Mouse (Mus musculus): ENCODE measurements around the gene Crlf1. TPM values are rescaled to one million over a fixed set of nuclear protein-coding genes. Genes with fewer than 3 reads are reported as not detected.

Crlf1 gene
- 7.0 and 8.6 TPM in 2 replicates for polyA plus RNA-seq (2015; fragmentation: Nextera tagmentation; extraction: Ambion mirVana)

DNA sequence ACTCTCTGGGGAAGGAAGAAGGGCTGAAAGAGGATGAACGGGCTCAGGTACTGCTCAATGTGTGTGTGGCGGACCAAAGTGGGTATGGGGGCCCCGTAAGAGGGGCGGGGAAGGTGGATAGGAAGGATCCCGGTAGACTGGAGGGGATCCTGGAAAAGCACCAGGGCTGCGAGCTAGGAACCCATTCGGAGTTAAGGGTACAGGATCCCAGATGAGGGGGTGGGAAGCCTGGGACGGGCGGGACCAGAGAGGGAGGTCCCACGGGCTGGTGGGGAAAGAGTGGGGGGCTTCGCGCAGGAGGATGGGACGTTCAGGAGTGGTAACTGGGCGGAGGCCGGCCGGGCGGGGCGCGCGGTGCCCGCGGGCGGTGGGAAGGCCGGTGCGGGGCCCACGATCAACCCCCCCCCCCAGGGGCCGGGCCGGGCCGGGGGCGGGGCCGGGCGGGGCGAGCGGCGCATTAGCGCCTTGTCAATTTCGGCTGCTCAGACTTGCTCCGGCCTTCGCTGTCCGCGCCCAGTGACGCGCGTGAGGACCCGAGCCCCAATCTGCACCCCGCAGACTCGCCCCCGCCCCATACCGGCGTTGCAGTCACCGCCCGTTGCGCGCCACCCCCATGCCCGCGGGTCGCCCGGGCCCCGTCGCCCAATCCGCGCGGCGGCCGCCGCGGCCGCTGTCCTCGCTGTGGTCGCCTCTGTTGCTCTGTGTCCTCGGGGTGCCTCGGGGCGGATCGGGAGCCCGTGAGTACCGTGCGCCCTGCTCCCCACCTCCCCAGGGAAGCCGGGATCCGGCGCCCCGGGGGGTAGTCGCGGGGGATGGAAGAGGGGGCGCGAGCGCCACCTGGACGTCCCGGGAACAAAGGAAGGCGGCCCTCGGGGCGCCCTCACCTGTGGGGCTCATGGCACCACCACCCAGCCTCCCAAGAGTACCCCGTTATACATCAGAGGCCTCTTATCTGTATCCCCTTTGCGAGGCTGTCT lies at the start of gene Crlf1:
TSS of gene Crlf1 (plus strand) at position 495 of the 977 bp plus-strand sequence.
- H3K4me2 ChIP-seq, result peak within 1 kb of the TSS; percentile 76
- peak within 1 kb of the TSS; percentile 37 for H3K4me3 ChIP-seq
- H3K9me3 ChIP-seq, result no peaks in the 10 kb centered on the region
- H3K36me3 ChIP-seq, result no peaks in the 10 kb centered on the region
- H3K27me3 ChIP-seq, result peaks cover 98% of the 10 kb centered on the region
- no peak for ATAC-seq (ENCODE audit: low FRiP score, low read depth)
- H3K27ac ChIP-seq (replicated peaks), result no peak within 1 kb of the TSS
- H3K4me1 ChIP-seq (replicated peaks), result peaks cover 61% of the 10 kb centered on the region
- under 1% methylated on average over 48 of the region's 93 CpGs for WGBS
- peak within 1 kb of the TSS; percentile 14 for H3K9ac ChIP-seq

DNA sequence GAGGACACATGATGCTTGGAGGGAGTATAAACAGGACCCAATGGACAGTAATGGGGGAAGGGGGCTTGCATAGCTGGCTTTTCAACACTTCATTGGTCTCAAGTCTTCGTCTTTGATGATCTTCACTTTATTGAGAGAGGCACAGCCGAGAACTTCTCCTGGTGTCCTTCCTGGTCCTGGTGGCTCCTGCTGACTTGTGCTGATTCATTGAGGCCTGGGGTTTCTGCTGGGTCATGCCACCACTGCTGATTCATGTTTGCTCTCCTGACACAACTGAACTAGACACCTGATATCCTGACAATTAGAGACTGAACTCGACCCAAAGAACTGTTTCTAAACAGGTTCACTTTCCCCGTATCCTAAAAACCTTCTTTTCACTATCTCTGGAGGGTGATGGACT lies 49.6 kb upstream of the Crlf1 start:
- 85% methylated on average over 4 of the region's 4 CpGs for WGBS

DNA sequence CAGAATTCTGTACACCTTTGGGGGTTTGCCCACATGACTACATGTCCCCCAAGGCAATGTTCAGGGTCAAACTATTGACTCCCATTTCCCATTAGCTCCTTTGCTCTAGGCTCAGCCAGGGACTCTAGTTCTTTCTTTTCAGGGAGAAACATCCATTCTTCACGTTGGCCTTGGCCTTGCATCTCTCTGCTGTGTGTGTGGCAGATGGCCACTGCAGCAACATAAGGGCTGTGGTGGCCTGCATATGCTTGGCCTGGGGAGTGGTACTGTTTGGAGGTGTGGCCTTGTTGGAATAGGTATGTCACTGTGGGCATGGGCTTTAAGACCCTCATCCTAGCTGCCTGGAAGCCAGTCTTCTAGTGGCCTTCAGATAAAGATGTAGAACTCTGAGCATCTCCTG lies 47.0 kb upstream of the Crlf1 start:
- Histone ChIP-seq H3K9me3 (no peaks in the 10 kb centered on the region), H3K27me3 (no peaks in the 10 kb centered on the region), H3K4me1 (replicated peaks) (peaks cover 11% of the 10 kb centered on the region; the same call in 1 of the 2 replicates), H3K4me2 (no peak overlapping the region), H3K4me3 (no peak overlapping the region), H3K9ac (no peak overlapping the region), H3K27ac (replicated peaks) (no peak overlapping the region), H3K36me3 (peaks cover 6% of the 10 kb centered on the region; the same call in 1 of the 2 replicates)
- WGBS, result 45% methylated on average over 1 of the region's 1 CpGs
- no peak for ATAC-seq (ENCODE audit: low FRiP score, low read depth)

More for the DNA sequence above, 49.6 kb upstream of the Crlf1 start:
- no peak for ATAC-seq (ENCODE audit: low FRiP score, low read depth)
- H3K36me3 ChIP-seq, result no peaks in the 10 kb centered on the region
- no peak overlapping the region for H3K9ac ChIP-seq
- H3K27ac ChIP-seq (replicated peaks), result no peak overlapping the region
- no peak overlapping the region for H3K4me2 ChIP-seq
- H3K27me3 ChIP-seq, result no peaks in the 10 kb centered on the region
- no peak overlapping the region for H3K4me3 ChIP-seq
- no peaks in the 10 kb centered on the region for H3K9me3 ChIP-seq
- peaks cover 18% of the 10 kb centered on the region for H3K4me1 ChIP-seq (replicated peaks)

DNA sequence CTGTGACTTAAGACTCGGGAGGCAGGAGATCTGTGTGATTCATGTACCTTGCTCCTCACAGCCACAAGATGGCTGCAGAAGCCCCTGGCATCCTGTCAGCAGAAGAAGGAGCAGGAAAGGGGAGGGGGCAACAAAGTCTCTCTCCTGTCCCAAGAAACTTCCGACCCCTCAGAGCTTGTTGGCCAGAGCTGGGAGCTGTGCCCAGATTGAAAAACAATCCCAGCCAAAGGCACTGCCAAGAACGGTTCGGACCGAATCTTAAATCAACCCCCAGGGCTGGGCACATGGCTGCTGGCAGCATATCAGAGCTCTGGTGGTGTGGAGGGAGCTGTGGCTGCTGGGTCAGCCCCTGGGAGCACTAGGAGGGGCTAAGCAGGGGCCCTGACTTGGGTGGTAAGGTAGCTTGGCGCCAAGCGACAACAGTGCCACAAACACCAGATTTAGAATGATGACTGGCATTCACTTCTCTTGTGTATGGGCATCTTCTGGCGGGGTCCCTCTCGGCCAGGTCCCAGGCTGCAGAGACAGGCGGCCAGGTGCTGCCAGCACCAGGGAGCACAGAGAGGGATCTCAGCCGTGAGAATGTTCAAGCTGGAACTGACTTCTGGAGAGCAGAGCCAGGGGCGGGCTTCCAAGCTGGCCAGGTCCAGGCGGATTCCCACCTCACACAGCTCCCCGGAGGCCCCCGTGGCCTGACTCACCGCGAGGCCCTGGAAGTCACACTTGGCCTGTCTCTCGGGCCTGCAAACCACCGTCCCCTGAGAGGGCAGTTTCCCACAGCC lies 45.1 kb upstream of the Crlf1 start:
- Histone ChIP-seq H3K4me1 (replicated peaks) (peaks cover 11% of the 10 kb centered on the region; the same call in 1 of the 2 replicates), H3K27ac (replicated peaks) (peak overlapping the region; percentile 72), H3K4me2 (no peak overlapping the region), H3K36me3 (peaks cover 23% of the 10 kb centered on the region), H3K27me3 (no peaks in the 10 kb centered on the region), H3K9ac (no peak overlapping the region), H3K9me3 (no peaks in the 10 kb centered on the region), H3K4me3 (no peak overlapping the region)
- 66% methylated on average over 19 of the region's 19 CpGs for WGBS
- peak; percentile 86 for ATAC-seq (ENCODE audit: low FRiP score, low read depth)

DNA sequence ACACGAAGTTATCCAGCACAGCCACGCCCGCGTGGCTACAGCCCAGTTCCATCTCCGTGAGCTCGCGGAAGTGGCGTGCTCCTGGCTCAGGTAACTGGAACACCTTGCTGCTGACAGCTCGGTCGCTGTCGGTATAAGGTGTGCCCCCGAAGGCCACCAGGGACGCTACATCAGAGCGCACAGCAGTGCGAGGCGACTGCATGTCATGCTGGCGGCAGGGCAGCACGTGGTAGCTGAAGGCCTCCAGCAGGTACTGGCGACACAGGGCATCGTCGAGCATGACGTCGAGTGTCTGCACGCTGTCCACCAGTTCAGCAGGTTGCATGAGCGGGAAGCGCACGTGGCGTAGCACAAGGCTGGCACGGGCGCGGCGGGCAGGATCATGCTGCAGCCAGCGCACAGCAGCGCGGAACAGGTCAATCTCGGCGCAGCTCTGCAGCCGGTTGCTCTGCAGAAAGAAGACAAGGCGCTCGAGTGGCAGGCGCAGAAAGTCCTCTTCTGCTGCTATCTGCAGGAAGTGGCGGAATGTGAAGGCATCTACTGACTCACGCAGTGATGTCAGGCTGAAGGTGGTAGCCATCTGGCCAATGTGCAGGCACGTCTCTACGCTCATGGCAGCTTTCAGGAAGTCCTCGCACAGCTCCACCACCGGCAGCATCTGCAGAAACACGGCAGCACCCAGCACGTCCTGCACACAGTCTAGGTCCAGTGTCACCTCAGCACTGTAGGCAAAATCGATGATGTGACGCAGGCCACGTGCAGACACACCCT lies 40.6 kb upstream of the Crlf1 start:
- H3K36me3 ChIP-seq, result peaks cover 23% of the 10 kb centered on the region
- ATAC-seq (ENCODE audit: low FRiP score, low read depth), result no peak
- H3K4me1 ChIP-seq (replicated peaks), result peaks cover 11% of the 10 kb centered on the region; the same call in 1 of the 2 replicates
- H3K4me2 ChIP-seq, result no peak overlapping the region
- WGBS, result 65% methylated on average over 52 of the region's 52 CpGs
- no peaks in the 10 kb centered on the region for H3K9me3 ChIP-seq
- H3K27ac ChIP-seq (replicated peaks), result no peak overlapping the region
- no peak overlapping the region for H3K9ac ChIP-seq
- H3K27me3 ChIP-seq, result no peaks in the 10 kb centered on the region
- no peak overlapping the region for H3K4me3 ChIP-seq

DNA sequence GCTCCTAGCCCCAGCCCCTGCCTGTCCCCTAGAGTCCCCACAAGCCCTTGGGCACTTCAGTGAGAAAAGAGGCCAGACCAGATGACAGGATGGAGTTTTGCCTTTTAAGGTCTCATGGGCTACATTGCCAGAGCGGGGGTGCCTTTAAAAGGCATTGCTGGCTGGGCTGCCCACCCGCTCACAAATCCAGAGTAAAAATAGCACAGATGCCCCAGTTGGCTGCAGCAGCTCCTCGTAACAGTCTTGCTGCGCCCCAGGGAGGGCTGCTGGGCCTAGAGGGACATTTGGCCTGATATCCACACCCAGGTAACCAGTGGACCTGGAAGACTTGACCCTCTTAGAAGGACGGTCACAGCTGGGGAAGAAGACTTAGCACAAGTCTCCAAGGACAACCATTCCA lies 39.1 kb upstream of the Crlf1 start:
- Histone ChIP-seq H3K27ac (replicated peaks) (no peak overlapping the region), H3K4me1 (replicated peaks) (no peaks in the 10 kb centered on the region), H3K4me2 (no peak overlapping the region), H3K4me3 (no peak overlapping the region), H3K9me3 (no peaks in the 10 kb centered on the region), H3K36me3 (peaks cover 23% of the 10 kb centered on the region), H3K27me3 (no peaks in the 10 kb centered on the region), H3K9ac (no peak overlapping the region)
- WGBS, result 90% methylated on average over 5 of the region's 5 CpGs
- no peak for ATAC-seq (ENCODE audit: low FRiP score, low read depth)

DNA sequence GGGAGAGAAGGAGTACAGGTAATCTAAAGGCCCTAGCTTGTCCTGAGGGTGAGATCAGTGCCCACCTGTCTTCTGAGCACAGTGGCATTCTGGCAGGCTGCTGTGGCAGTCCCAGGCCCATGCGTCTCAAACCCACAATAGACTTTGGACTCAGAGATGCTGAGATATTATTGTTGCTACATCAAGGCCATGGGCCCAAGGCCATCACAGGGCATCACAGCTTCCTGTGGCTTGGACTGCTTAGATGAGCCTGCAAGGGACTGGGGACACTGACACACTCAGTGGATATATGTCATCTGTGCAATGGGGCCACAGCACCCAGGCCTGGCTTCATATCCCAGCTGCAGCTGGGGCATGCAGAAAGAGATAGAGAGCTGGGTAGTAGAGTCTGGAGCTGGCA lies 36.0 kb upstream of the Crlf1 start:
- Histone ChIP-seq H3K9me3 (no peaks in the 10 kb centered on the region), H3K27me3 (no peaks in the 10 kb centered on the region), H3K4me1 (replicated peaks) (no peaks in the 10 kb centered on the region), H3K36me3 (peaks cover 6% of the 10 kb centered on the region), H3K4me2 (no peak overlapping the region), H3K9ac (no peak overlapping the region), H3K4me3 (no peak overlapping the region), H3K27ac (replicated peaks) (no peak overlapping the region)
- whole genome bisulfite sequencing, result 90% methylated on average over 1 of the region's 1 CpGs
- ATAC-seq (ENCODE audit: low FRiP score, low read depth), result no peak

DNA sequence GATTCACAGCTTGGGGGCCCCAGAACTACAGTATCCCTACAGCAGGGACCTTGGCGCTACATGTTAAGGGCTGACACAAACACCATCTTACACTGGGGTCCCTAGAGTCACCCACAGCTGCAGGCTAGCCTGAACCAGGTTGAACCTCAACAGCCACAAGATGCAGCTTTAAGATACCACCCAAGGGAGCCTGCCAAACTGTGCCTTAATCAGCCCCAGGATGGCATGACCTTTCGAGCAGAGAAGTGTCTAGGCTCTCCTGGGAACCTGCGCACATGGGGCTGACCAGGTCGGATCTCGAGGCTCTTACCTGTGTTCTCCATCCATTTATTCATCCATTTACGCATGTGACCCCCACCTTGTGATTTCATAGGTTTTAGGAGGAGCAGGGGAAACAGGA lies 35.1 kb upstream of the Crlf1 start:
- ATAC-seq (ENCODE audit: low FRiP score, low read depth), result no peak

DNA sequence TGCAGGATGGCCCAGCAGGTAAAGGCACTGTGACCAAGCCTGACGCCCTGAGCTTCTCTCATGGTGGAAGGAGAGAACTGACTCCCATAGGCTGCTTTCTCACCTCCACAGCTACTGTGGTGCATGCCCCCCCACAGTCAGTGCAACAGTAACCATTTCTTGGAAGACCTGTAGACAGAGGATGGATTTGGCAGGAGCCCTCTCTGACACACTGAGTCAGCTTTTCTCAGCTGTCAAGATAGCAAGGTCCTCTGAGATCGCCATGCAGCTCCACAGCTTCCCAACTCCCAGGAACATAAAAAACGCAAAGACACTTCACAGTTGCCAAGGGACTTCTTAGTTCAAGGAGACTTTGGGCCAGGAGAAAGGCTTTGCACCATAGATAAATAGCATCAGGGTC lies 34.5 kb upstream of the Crlf1 start:
- no peaks in the 10 kb centered on the region for H3K27me3 ChIP-seq
- WGBS, result 88% methylated on average over 3 of the region's 3 CpGs
- H3K4me3 ChIP-seq, result no peak overlapping the region
- H3K9ac ChIP-seq, result no peak overlapping the region
- H3K4me2 ChIP-seq, result no peak overlapping the region
- H3K36me3 ChIP-seq, result no peaks in the 10 kb centered on the region
- H3K27ac ChIP-seq (replicated peaks), result no peak overlapping the region
- no peaks in the 10 kb centered on the region for H3K9me3 ChIP-seq
- H3K4me1 ChIP-seq (replicated peaks), result 0 out of 2 replicates have a peak, but pooled peaks cover 3% of the 10 kb centered on the region
- no peak for ATAC-seq (ENCODE audit: low FRiP score, low read depth)

More for the DNA sequence above, 35.1 kb upstream of the Crlf1 start:
- Histone ChIP-seq H3K4me2 (no peak overlapping the region), H3K27ac (replicated peaks) (no peak overlapping the region), H3K9ac (no peak overlapping the region), H3K27me3 (no peaks in the 10 kb centered on the region), H3K36me3 (no peaks in the 10 kb centered on the region), H3K4me1 (replicated peaks) (no peaks in the 10 kb centered on the region), H3K4me3 (no peak overlapping the region), H3K9me3 (no peaks in the 10 kb centered on the region)
- WGBS, result 89% methylated on average over 6 of the region's 6 CpGs

DNA sequence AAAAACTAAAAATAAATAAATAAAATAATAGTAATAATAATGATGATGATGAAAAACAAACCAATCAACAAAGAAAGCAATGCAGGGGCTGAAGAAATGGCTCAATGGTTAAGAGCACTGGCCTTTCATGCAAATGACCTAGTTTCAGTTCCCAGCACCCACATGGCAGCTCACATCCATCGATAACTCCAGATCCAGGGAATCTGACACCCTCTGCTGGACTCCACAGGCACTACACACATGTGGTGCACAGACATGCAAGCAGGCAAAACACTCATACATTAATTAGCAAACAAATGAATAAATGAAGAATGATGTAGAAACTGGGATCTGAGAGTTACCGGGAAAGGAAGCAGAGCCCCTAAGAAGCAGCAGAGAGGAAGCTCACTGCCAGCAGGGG lies 33.3 kb upstream of the Crlf1 start:
- 92% methylated on average over 2 of the region's 2 CpGs for WGBS
- Histone ChIP-seq H3K9me3 (no peaks in the 10 kb centered on the region), H3K4me2 (no peak overlapping the region), H3K27me3 (no peaks in the 10 kb centered on the region), H3K27ac (replicated peaks) (no peak overlapping the region), H3K9ac (no peak overlapping the region), H3K4me1 (replicated peaks) (0 out of 2 replicates have a peak, but pooled peaks cover 6% of the 10 kb centered on the region), H3K36me3 (no peaks in the 10 kb centered on the region), H3K4me3 (no peak overlapping the region)
- ATAC-seq (ENCODE audit: low FRiP score, low read depth), result no peak

DNA sequence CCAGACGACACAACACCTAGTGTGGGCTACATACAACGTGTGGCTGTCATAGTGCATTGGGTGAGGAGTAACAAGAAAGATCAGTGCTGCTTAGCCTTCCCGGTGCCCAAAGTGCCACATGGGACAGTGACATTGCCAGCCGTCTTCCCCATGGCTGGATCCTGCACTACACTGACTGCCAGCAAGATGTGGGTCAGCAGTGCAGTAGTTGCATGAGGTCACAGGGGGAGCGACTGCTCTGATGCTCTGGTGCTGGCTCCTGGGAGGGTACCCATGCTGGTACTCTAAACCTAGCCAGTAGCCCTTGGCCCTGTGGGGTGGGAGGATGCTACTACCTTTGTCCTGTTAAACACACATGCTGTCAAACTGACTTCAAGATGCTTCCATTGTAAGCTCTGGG lies 32.8 kb upstream of the Crlf1 start:
- no peak overlapping the region for H3K4me2 ChIP-seq
- no peak overlapping the region for H3K4me3 ChIP-seq
- no peak for ATAC-seq (ENCODE audit: low FRiP score, low read depth)
- H3K27ac ChIP-seq (replicated peaks), result no peak overlapping the region
- WGBS, result 93% methylated on average over 5 of the region's 5 CpGs
- no peaks in the 10 kb centered on the region for H3K27me3 ChIP-seq
- H3K4me1 ChIP-seq (replicated peaks), result 0 out of 2 replicates have a peak, but pooled peaks cover 6% of the 10 kb centered on the region
- no peak overlapping the region for H3K9ac ChIP-seq
- H3K9me3 ChIP-seq, result no peaks in the 10 kb centered on the region
- H3K36me3 ChIP-seq, result no peaks in the 10 kb centered on the region
